Mouse (Mus musculus): ENCODE data around the gene Nek1. TPM values are rescaled to one million over a fixed set of nuclear protein-coding genes. Genes with fewer than 3 reads are reported as not detected.
A peak's percentile ranks its signal among the peaks of the same experiment; 100 is the strongest.

Nek1 gene
- total and polyA plus RNA-seq, 3 experiments: 8.9 to 35.3 (median 15.6) TPM

DNA sequence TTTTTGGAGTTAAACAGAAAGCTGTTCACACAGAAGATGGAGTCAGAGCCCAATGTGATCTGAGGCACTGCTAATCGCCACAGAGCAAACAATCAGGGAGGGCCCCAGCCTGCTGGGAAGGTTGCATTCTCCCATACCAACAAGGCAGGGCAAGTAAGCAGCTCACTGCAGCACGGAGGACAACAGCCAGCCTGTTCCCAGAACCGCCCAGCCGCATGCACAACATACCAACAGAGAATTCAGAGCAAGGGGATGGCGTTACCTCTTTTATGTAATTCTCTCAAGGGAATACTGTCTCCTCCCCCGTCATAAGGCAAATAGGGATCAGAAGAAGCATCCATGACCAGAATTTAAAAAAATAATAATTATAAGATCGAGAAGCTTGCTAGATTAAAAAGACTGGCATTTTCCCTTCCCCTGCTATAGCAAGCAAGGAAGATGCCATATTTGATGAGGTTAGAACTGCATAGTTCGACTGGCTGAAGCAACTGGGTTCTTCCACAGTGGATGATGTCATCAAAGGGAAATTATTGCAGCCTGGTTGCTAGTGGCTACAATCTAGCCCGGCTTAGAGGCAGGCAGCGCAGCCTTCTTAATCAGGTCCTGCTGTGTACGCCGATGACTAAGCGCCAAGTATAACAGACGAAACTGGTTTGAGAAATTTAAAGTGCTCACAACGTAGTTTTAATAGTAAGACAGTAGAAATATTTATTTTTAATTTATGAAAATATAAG lies 38.5 kb upstream of the Nek1 start:
- peaks cover 0 to 56% of the 10 kb centered on the region in 2 experiments; a peak in 3 of 4 replicates for H3K36me3 ChIP-seq (ENCODE audit: control insufficient read depth in 1 of 2, insufficient read depth in 2 of 2, low read length in 2 of 2)
- peak overlapping the region; percentile 98 for H3K27ac ChIP-seq (ENCODE audit: control insufficient read depth, low read depth, low read length)
- peak overlapping the region; percentile 85 for H3K9ac ChIP-seq (ENCODE audit: control insufficient read depth, low read depth, low read length, poor library complexity, severe bottlenecking)
- peaks cover 47% of the 10 kb centered on the region for H3K79me2 ChIP-seq (ENCODE audit: control insufficient read depth, insufficient read depth, low read length, poor library complexity)
- peaks cover 32 to 40% of the 10 kb centered on the region in 2 experiments for H3K4me1 ChIP-seq (ENCODE audit: control insufficient read depth in 1 of 2, insufficient read depth in 2 of 2, low read length in 2 of 2)
- no peaks in the 10 kb centered on the region for H3K27me3 ChIP-seq (ENCODE audit: control insufficient read depth in 1 of 2, insufficient read depth in 2 of 2, low read length in 2 of 2)
- peak; percentile 97 for DNase-seq (ENCODE audit: low read depth, low spot score)
- no peaks in the 10 kb centered on the region for H3K9me3 ChIP-seq (replicated peaks; ENCODE audit: insufficient read depth, low read length)
- peak overlapping the region; percentile 84 to 85 for H3K4me3 ChIP-seq (ENCODE audit: control insufficient read depth in 1 of 2, insufficient read depth in 1 of 2, low read depth in 2 of 2, low read length in 2 of 2)
- TF ChIP-seq GABPA (IDR thresholded peaks at IDR 0.05; ENCODE audit: low read depth, low read length) (peak; percentile 72), USF1 (IDR thresholded peaks at IDR 0.05; ENCODE audit: low read depth, low read length) (no peak), POLR2A (IDR thresholded peaks at IDR 0.05; ENCODE audit: control insufficient read depth in 1 of 2, insufficient read depth in 1 of 2, low read depth in 1 of 2, low read length in 2 of 2, poor library complexity in 1 of 2) (peak in 1 of 2 experiments; percentile 55; a peak in 2 of 4 replicates), TAL1 (IDR thresholded peaks at IDR 0.05; ENCODE audit: low read length) (peak; percentile 93), GATA1 (IDR thresholded peaks at IDR 0.05; ENCODE audit: low read depth, low read length) (peak; percentile 98), ZNF384 (IDR thresholded peaks at IDR 0.05; ENCODE audit: low read depth, low read length) (no peak), MAX (IDR thresholded peaks at IDR 0.05; ENCODE audit: low read length) (no peak), ETS1 (IDR thresholded peaks at IDR 0.05; ENCODE audit: low read depth, low read length) (peak; percentile 99), CTCF (IDR thresholded peaks at IDR 0.05 in 2 of 3, conservative IDR thresholded peaks at IDR 0.05 in 1 of 3; ENCODE audit: control insufficient read depth in 1 of 3, insufficient read depth in 1 of 3, low read depth in 2 of 3, low read length in 3 of 3, poor library complexity in 1 of 3, severe bottlenecking in 1 of 3) (no peak), JUND (IDR thresholded peaks at IDR 0.05; ENCODE audit: low read depth, low read length) (peak; percentile 76), POLR2AphosphoS2 (IDR thresholded peaks at IDR 0.05; ENCODE audit: low read length) (peak; percentile 75; the same call in 1 of the 2 replicates), ZC3H11A (IDR thresholded peaks at IDR 0.05; ENCODE audit: low read depth, low read length) (no peak), CHD1 (IDR thresholded peaks at IDR 0.05; ENCODE audit: low read depth, low read length) (0 out of 2 replicates have a peak, but pooled peaks have one; percentile 29), SMC3 (IDR thresholded peaks at IDR 0.05; ENCODE audit: low read depth, low read length) (no peak), ZMIZ1 (IDR thresholded peaks at IDR 0.05; ENCODE audit: low read depth, low read length) (peak; percentile 18; the same call in 1 of the 2 replicates), KAT2A (conservative IDR thresholded peaks at IDR 0.05; ENCODE audit: low read depth, low read length) (no peak; the same call in 1 of the 2 replicates), MXI1 (IDR thresholded peaks at IDR 0.05; ENCODE audit: low read depth, low read length) (no peak; the same call in none of the 2 replicates), E2F4 (IDR thresholded peaks at IDR 0.05; ENCODE audit: borderline replicate concordance, low read depth, low read length) (no peak), MAFK (IDR thresholded peaks at IDR 0.05; ENCODE audit: borderline replicate concordance, low read depth, low read length) (peak; percentile 81), ELF1 (IDR thresholded peaks at IDR 0.05; ENCODE audit: low read depth, low read length) (peak; percentile 64; the same call in 1 of the 2 replicates), HCFC1 (IDR thresholded peaks at IDR 0.05; ENCODE audit: low read depth, low read length) (peak; percentile 61; the same call in 1 of the 2 replicates), CHD2 (IDR thresholded peaks at IDR 0.05; ENCODE audit: low read length) (no peak), RAD21 (IDR thresholded peaks at IDR 0.05; ENCODE audit: low read depth, low read length) (no peak), MYB (IDR thresholded peaks at IDR 0.05; ENCODE audit: low read depth, low read length) (peak; percentile 78), MAZ (IDR thresholded peaks at IDR 0.05; ENCODE audit: low read depth, low read length) (no peak), EP300 (IDR thresholded peaks at IDR 0.05; ENCODE audit: low read depth in 1 of 2, low read length in 2 of 2) (peak; percentile 85 to 95), TCF12 (IDR thresholded peaks at IDR 0.05; ENCODE audit: low read depth, low read length) (peak; percentile 93), TBP (IDR thresholded peaks at IDR 0.05; ENCODE audit: low read depth, low read length) (peak; percentile 67; the same call in 1 of the 2 replicates), UBTF (IDR thresholded peaks at IDR 0.05; ENCODE audit: borderline replicate concordance, insufficient read depth, low read depth, low read length) (no peak), MYC (IDR thresholded peaks at IDR 0.05; ENCODE audit: low read depth, low read length) (peak; percentile 51; the same call in 1 of the 2 replicates), ZKSCAN1 (IDR thresholded peaks at IDR 0.05; ENCODE audit: low read depth, low read length) (no peak), NRF1 (IDR thresholded peaks at IDR 0.05; ENCODE audit: insufficient read depth, low read depth, low read length, poor library complexity, severe bottlenecking) (no peak), BHLHE40 (IDR thresholded peaks at IDR 0.05; ENCODE audit: borderline replicate concordance, low read depth, low read length) (no peak), USF2 (IDR thresholded peaks at IDR 0.05; ENCODE audit: borderline replicate concordance in 1 of 2, insufficient read depth in 1 of 2, low read depth in 1 of 2, low read length in 2 of 2) (no peak), SIN3A (IDR thresholded peaks at IDR 0.05; ENCODE audit: low read length) (peak; percentile 97)

Measured in MEL (cell line).